Comparison of ENCODE assay signal across 21 mouse cellular contexts in genomic region chr16:24950112-24950743, GRCm38 (mm10).
DNase-seq lines count a peak whose midpoint lies in the region; ATAC-seq and TF ChIP-seq lines count a peak whose summit lies in the region.
"Had no signal": no experiment of that assay in that cellular context is flagged by ENCODE, and none has a peak within 500 bp of the region (broad histone marks: within the 10 kb centered on the region; RNA-seq: fewer than 3 reads in every experiment).

No protein-coding gene starts in this region.

- H3K9ac ChIP-seq in forebrain, embryonic 15.5 days (replicated peaks), result no peak overlapping the region
- H3K9ac ChIP-seq in forebrain, embryonic 14.5 days (ENCODE audit: low read length), result no peak overlapping the region
- no peak overlapping the region for H3K9ac ChIP-seq in limb, embryonic 14.5 days (ENCODE audit: low read depth, low read length, severe bottlenecking)
- no peak overlapping the region for H3K9ac ChIP-seq in embryonic facial prominence, embryonic 14.5 days (ENCODE audit: low read depth, low read length)
- H3K9ac ChIP-seq: heart, embryonic 15.5 days; hindbrain, embryonic 13.5 days had no signal

- H3K4me3 ChIP-seq in forebrain, embryonic 15.5 days, result no peak overlapping the region
- H3K4me3 ChIP-seq in forebrain, embryonic 14.5 days (ENCODE audit: low read depth, low read length), result no peak overlapping the region
- no peak overlapping the region for H3K4me3 ChIP-seq in limb, embryonic 14.5 days (replicated peaks; ENCODE audit: low read length)
- no peak overlapping the region for H3K4me3 ChIP-seq in limb, embryonic 10.5 days
- H3K4me3 ChIP-seq in embryonic facial prominence, embryonic 14.5 days (ENCODE audit: low read depth, low read length), result no peak overlapping the region
- H3K4me3 ChIP-seq: forebrain, embryonic 10.5 days; heart, adult 2 months; heart, embryonic 15.5 days; hindbrain, embryonic 13.5 days had no signal

- H3K36me3 ChIP-seq in forebrain, embryonic 15.5 days, result no peaks in the 10 kb centered on the region
- H3K36me3 ChIP-seq in forebrain, embryonic 14.5 days (ENCODE audit: control insufficient read depth, insufficient read depth, low read length), result no peaks in the 10 kb centered on the region
- H3K36me3 ChIP-seq in limb, embryonic 14.5 days (ENCODE audit: control insufficient read depth, insufficient read depth, low read length), result no peaks in the 10 kb centered on the region
- no peaks in the 10 kb centered on the region for H3K36me3 ChIP-seq in limb, embryonic 10.5 days
- H3K36me3 ChIP-seq in embryonic facial prominence, embryonic 14.5 days (ENCODE audit: control insufficient read depth, insufficient read depth, low read length), result no peaks in the 10 kb centered on the region
- H3K36me3 ChIP-seq: forebrain, embryonic 10.5 days; heart, embryonic 15.5 days; hindbrain, embryonic 13.5 days had no signal

- WGBS in forebrain, embryonic 15.5 days, result 53% methylated on average over 6 of the region's 6 CpGs
- WGBS in forebrain, embryonic 14.5 days, result 54% methylated on average over 6 of the region's 6 CpGs
- WGBS in limb, embryonic 14.5 days, result 45% methylated on average over 6 of the region's 6 CpGs
- 76% methylated on average over 6 of the region's 6 CpGs for WGBS in limb, embryonic 10.5 days
- WGBS in embryonic facial prominence, embryonic 14.5 days, result 33% methylated on average over 6 of the region's 6 CpGs

- no peak overlapping the region for H3K27ac ChIP-seq in forebrain, embryonic 15.5 days (replicated peaks)
- H3K27ac ChIP-seq in forebrain, embryonic 14.5 days (ENCODE audit: low read depth, low read length), result no peak overlapping the region
- no peak overlapping the region for H3K27ac ChIP-seq in limb, embryonic 14.5 days (replicated peaks; ENCODE audit: low read depth, low read length)
- H3K27ac ChIP-seq in limb, embryonic 10.5 days, result no peak overlapping the region
- H3K27ac ChIP-seq in embryonic facial prominence, embryonic 14.5 days (replicated peaks; ENCODE audit: low read depth, low read length), result no peak overlapping the region
- H3K27ac ChIP-seq: forebrain, embryonic 10.5 days; heart, adult 2 months; heart, embryonic 15.5 days; hindbrain, embryonic 13.5 days; hindbrain, postnatal 0 days had no signal

- no peaks in the 10 kb centered on the region for H3K27me3 ChIP-seq in forebrain, embryonic 15.5 days
- no peaks in the 10 kb centered on the region for H3K27me3 ChIP-seq in forebrain, embryonic 14.5 days (replicated peaks; ENCODE audit: control insufficient read depth, insufficient read depth, low read length)
- H3K27me3 ChIP-seq in limb, embryonic 14.5 days (ENCODE audit: control insufficient read depth, insufficient read depth, low read length), result no peaks in the 10 kb centered on the region
- H3K27me3 ChIP-seq in limb, embryonic 10.5 days (ENCODE audit: low read depth, poor library complexity, severe bottlenecking), result no peaks in the 10 kb centered on the region
- H3K27me3 ChIP-seq in embryonic facial prominence, embryonic 14.5 days (replicated peaks; ENCODE audit: control insufficient read depth, insufficient read depth, low read length), result no peaks in the 10 kb centered on the region
- H3K27me3 ChIP-seq: heart, embryonic 15.5 days; hindbrain, embryonic 13.5 days; Patski had no signal

- no peak overlapping the region for H3K4me2 ChIP-seq in forebrain, embryonic 15.5 days (replicated peaks)
- no peak overlapping the region for H3K4me2 ChIP-seq in forebrain, embryonic 14.5 days (ENCODE audit: low read length)
- H3K4me2 ChIP-seq in limb, embryonic 14.5 days (replicated peaks; ENCODE audit: low read depth, low read length, severe bottlenecking), result no peak overlapping the region
- no peak overlapping the region for H3K4me2 ChIP-seq in embryonic facial prominence, embryonic 14.5 days (ENCODE audit: low read depth, low read length)
- H3K4me2 ChIP-seq: heart, embryonic 11.5 days; heart, embryonic 15.5 days; hindbrain, embryonic 13.5 days had no signal

- 0 out of 2 replicates have a peak, but pooled peaks have one; percentile 35 for ATAC-seq in forebrain, embryonic 15.5 days (replicated peaks)
- ATAC-seq in forebrain, embryonic 14.5 days, result no peak
- ATAC-seq in limb, embryonic 14.5 days (ENCODE audit: low FRiP score, low read depth), result no peak
- no peak for ATAC-seq in embryonic facial prominence, embryonic 14.5 days (ENCODE audit: low read depth)
- ATAC-seq: activated CD4-positive, CD25-positive, alpha-beta regulatory T cell, adult 4 months; forebrain, embryonic 16.5 days; hindbrain, postnatal 0 days; Patski had no signal

- TF ChIP-seq POLR2A in limb, embryonic 14.5 days (IDR thresholded peaks at IDR 0.05; ENCODE audit: borderline replicate concordance, extremely low read depth, insufficient read depth, insufficient read length), result no peak

- DNase-seq in forebrain, embryonic 14.5 days (ENCODE audit: low spot score), result no peak
- DNase-seq in limb, embryonic 14.5 days (ENCODE audit: low spot score), result peak; percentile 31
- DNase-seq in limb, embryonic 10.5 days (ENCODE audit: low spot score), result no peak
- peak; percentile 67 for DNase-seq in embryonic facial prominence, embryonic 14.5 days (ENCODE audit: low spot score)
- no peak for DNase-seq in urinary bladder, postnatal 14 days (ENCODE audit: low spot score)
- no peak for DNase-seq in adrenal gland, postnatal 25 days
- DNase-seq: adrenal gland, postnatal 14 days; cerebellum, adult 2 months; cerebellum, postnatal 10 days; gastrocnemius, postnatal 10 days; heart, adult 2 months; heart, postnatal 14 days had no signal

- no peaks in the 10 kb centered on the region for H3K9me3 ChIP-seq in forebrain, embryonic 15.5 days
- H3K9me3 ChIP-seq in forebrain, embryonic 14.5 days (replicated peaks; ENCODE audit: control insufficient read depth, low read length), result no peaks in the 10 kb centered on the region
- H3K9me3 ChIP-seq in limb, embryonic 14.5 days (ENCODE audit: control insufficient read depth, low read length), result no peaks in the 10 kb centered on the region
- H3K9me3 ChIP-seq in limb, embryonic 10.5 days (replicated peaks), result no peaks in the 10 kb centered on the region
- no peaks in the 10 kb centered on the region for H3K9me3 ChIP-seq in embryonic facial prominence, embryonic 14.5 days (ENCODE audit: control insufficient read depth, low read length)
- H3K9me3 ChIP-seq: forebrain, embryonic 10.5 days; heart, embryonic 15.5 days; hindbrain, embryonic 13.5 days had no signal

- peaks cover 11% of the 10 kb centered on the region for H3K4me1 ChIP-seq in forebrain, embryonic 15.5 days
- H3K4me1 ChIP-seq in forebrain, embryonic 14.5 days (ENCODE audit: control insufficient read depth, insufficient read depth, low read length), result 0 out of 2 replicates have a peak, but pooled peaks cover 3% of the 10 kb centered on the region
- peaks cover 10% of the 10 kb centered on the region; the same call in 1 of the 2 replicates for H3K4me1 ChIP-seq in limb, embryonic 14.5 days (ENCODE audit: control insufficient read depth, insufficient read depth, low read length)
- peaks cover 3% of the 10 kb centered on the region; the same call in 1 of the 2 replicates for H3K4me1 ChIP-seq in limb, embryonic 10.5 days
- H3K4me1 ChIP-seq in embryonic facial prominence, embryonic 14.5 days (ENCODE audit: control insufficient read depth, insufficient read depth, low read length), result 0 out of 2 replicates have a peak, but pooled peaks cover 15% of the 10 kb centered on the region

Comparison
In these comparisons a context has a peak if more than half of its experiments do, and no peak if none do; other contexts are left out.
1. DNase-seq: peak in limb, embryonic 14.5 days (single experiment) and embryonic facial prominence, embryonic 14.5 days (single experiment); none in forebrain, embryonic 14.5 days (single experiment), limb, embryonic 10.5 days (single experiment), urinary bladder, postnatal 14 days (single experiment) and adrenal gland, postnatal 25 days (single experiment).